Mouse (Mus musculus) midbrain, postnatal 0 days (tissue): ENCODE results near the gene Krt222. TPM values are rescaled to one million over a fixed set of nuclear protein-coding genes. Genes with fewer than 3 reads are reported as not detected.
"Not testable (repeated sequence)": the region's sequence is repeated elsewhere in the genome, so short reads cannot be mapped to it uniquely, and the experiment has no call there.

Experiments
- ATAC-seq: fragments of 200-750 bp; cut with Nextera tagmentation; 2 replicates; pipeline ENCODE4 v1.8.0; 2017; ENCODE audit warnings: moderate number of reproducible peaks, mild to moderate bottlenecking, moderate TSS enrichment, moderate library complexity; ENCODE audit not compliant: low FRiP score
- DNase-seq: peaks from one replicate; pipeline ENCODE4 v3.0.0-alpha.2; 2015; ENCODE audit warnings: low spot score
- H3K27ac ChIP-seq: fragments of 300-500 bp; sonication (generic); 2 replicates; pipeline ENCODE4 v1.5.1; 2014; ENCODE audit warnings: low read depth, mild to moderate bottlenecking, low read length, mixed read lengths
- H3K27me3 ChIP-seq: fragments of 300-500 bp; sonication (generic); 2 replicates; pipeline ENCODE4 v1.6.1; 2014; ENCODE audit warnings: low read length, control low read depth, mixed read lengths; ENCODE audit not compliant: insufficient read depth
- H3K36me3 ChIP-seq: fragments of 300-500 bp; sonication (generic); 2 replicates; pipeline ENCODE4 v1.6.1; 2014; ENCODE audit warnings: low read length, control low read depth, mixed read lengths; ENCODE audit not compliant: insufficient read depth
- H3K4me1 ChIP-seq: fragments of 300-500 bp; sonication (generic); 2 replicates; pipeline ENCODE4 v1.6.1; 2014; ENCODE audit warnings: mild to moderate bottlenecking, control low read depth, antibody characterized with exemption, low read length, mixed read lengths; ENCODE audit not compliant: insufficient read depth
- H3K4me2 ChIP-seq: fragments of 300-500 bp; sonication (generic); 2 replicates; pipeline ENCODE4 v1.6.1; 2014; ENCODE audit warnings: low read depth, mild to moderate bottlenecking, low read length, mixed read lengths; ENCODE audit not compliant: poor library complexity, severe bottlenecking
- H3K4me3 ChIP-seq: fragments of 300-500 bp; sonication (generic); 2 replicates; pipeline ENCODE4 v1.5.1; 2014; ENCODE audit warnings: low read depth, mild to moderate bottlenecking, low read length, moderate library complexity
- H3K9ac ChIP-seq: fragments of 300-500 bp; sonication (generic); replicated peaks from 2 replicates; pipeline ENCODE4 v1.6.1; 2014; ENCODE audit warnings: mild to moderate bottlenecking, low read length, moderate library complexity, mixed read lengths; ENCODE audit not compliant: poor library complexity, severe bottlenecking
- H3K9me3 ChIP-seq: fragments of 300-500 bp; sonication (generic); 2 replicates; pipeline ENCODE4 v1.6.1; 2016; ENCODE audit warnings: low read length, control low read depth
- CTCF ChIP-seq: IDR thresholded peaks from 2 replicates; pipeline ENCODE4 v1.5.1; 2016; ENCODE audit warnings: antibody characterized with exemption, mild to moderate bottlenecking
- WGBS: fragments of 180-500 bp; shearing (Covaris S2); extraction: QIAGEN DNeasy Blood & Tissue Kit; methylation state at CpG from one replicate; pipeline ENCODE4 v1.1.7; 2014; 5-methylcytosine and 5-hydroxymethylcytosine counted together
- polyA plus RNA-seq: library from polyadenylated mRNA; unstranded; fragments of >200 nt; fragmentation: Nextera tagmentation; extraction: Ambion mirVana; gene quantifications from 2 replicates; pipeline ENCODE4 v1.2.1, GENCODE M21; 2015
- total RNA-seq: library from RNA; depleted of rRNA; stranded (reverse); fragments of >200 nt; gene quantifications from 2 replicates; pipeline ENCODE4 v1.2.3, GENCODE M21; 2014

The Krt222 gene
- total and polyA plus RNA-seq, 2 experiments from 2014 or later = 11.6 to 13.6 TPM

GRCm38 (mm10) chr11:99249115-99249514 is 5.2 kb upstream of the Krt222 start:
- WGBS = 58% methylated on average over 4 of the region's 4 CpGs
- no peak overlapping the region for H3K4me2 ChIP-seq
- H3K4me1 ChIP-seq = no peaks in the 10 kb centered on the region
- DNase-seq = peak; percentile 42
- no peaks in the 10 kb centered on the region for H3K27me3 ChIP-seq
- H3K9ac ChIP-seq = no peak overlapping the region
- no peaks in the 10 kb centered on the region for H3K36me3 ChIP-seq
- ATAC-seq = no peak
- TF ChIP-seq CTCF = peak; percentile 61
- no peak overlapping the region for H3K4me3 ChIP-seq
- H3K9me3 ChIP-seq = no peaks in the 10 kb centered on the region
- H3K27ac ChIP-seq = no peak overlapping the region

- TF ChIP-seq CTCF = no peak
- WGBS = 91% methylated on average over 4 of the region's 4 CpGs
- Histone ChIP-seq H3K4me2 (no peak overlapping the region), H3K36me3 (no peaks in the 10 kb centered on the region), H3K9ac (no peak overlapping the region), H3K27me3 (no peaks in the 10 kb centered on the region), H3K4me1 (no peaks in the 10 kb centered on the region), H3K27ac (no peak overlapping the region), H3K4me3 (no peak overlapping the region), H3K9me3 (no peaks in the 10 kb centered on the region)
- ATAC-seq = no peak
- DNase-seq = no peak
Measured at GRCm38 (mm10) chr11:99247916-99248315, 4.0 kb upstream of the Krt222 start.

- WGBS = 44% methylated on average over 3 of the region's 3 CpGs
- peak overlapping the region; percentile 58; the same call in 1 of the 2 replicates for H3K4me2 ChIP-seq
- H3K9ac ChIP-seq, DNase-seq, H3K9me3 ChIP-seq, ATAC-seq, H3K36me3 ChIP-seq, H3K4me1 ChIP-seq, H3K27me3 ChIP-seq: not testable (repeated sequence)
- H3K27ac ChIP-seq = peak overlapping the region; percentile 74; the same call in 1 of the 2 replicates
- peak overlapping the region; percentile 34; the same call in 1 of the 2 replicates for H3K4me3 ChIP-seq
- peak; percentile 46 for TF ChIP-seq CTCF
Measured at GRCm38 (mm10) chr11:99244519-99244918, 634 bp upstream of the Krt222 start.

- Histone ChIP-seq H3K27ac (peak overlapping the region; percentile 74), H3K4me1 (no peaks in the 10 kb centered on the region), H3K36me3 (no peaks in the 10 kb centered on the region), H3K9me3 (no peaks in the 10 kb centered on the region), H3K27me3 (no peaks in the 10 kb centered on the region), H3K4me3 (peak overlapping the region; percentile 34), H3K9ac (peak overlapping the region; percentile 61), H3K4me2 (peak overlapping the region; percentile 58)
- ATAC-seq (no peak), DNase-seq (no peak)
- TF ChIP-seq CTCF = no peak
- 55% methylated on average over 3 of the region's 3 CpGs for WGBS
Measured at GRCm38 (mm10) chr11:99243200-99243819, 575 bp downstream of the Krt222 start.

- Histone ChIP-seq H3K9ac (no peak overlapping the region), H3K36me3 (no peaks in the 10 kb centered on the region), H3K4me1 (no peaks in the 10 kb centered on the region), H3K4me3 (no peak overlapping the region), H3K4me2 (no peak overlapping the region), H3K27ac (no peak overlapping the region), H3K9me3 (no peaks in the 10 kb centered on the region), H3K27me3 (no peaks in the 10 kb centered on the region)
- WGBS = 65% methylated on average over 5 of the region's 5 CpGs
- no peak for TF ChIP-seq CTCF
- no peak for ATAC-seq
- no peak for DNase-seq
Measured at GRCm38 (mm10) chr11:99242056-99242455, 1.8 kb downstream of the Krt222 start.

GRCm38 (mm10) chr11:99238468-99238867 is 5.4 kb downstream of the Krt222 start:
- no peak for DNase-seq
- no peak overlapping the region for H3K27ac ChIP-seq
- no peak overlapping the region for H3K4me2 ChIP-seq
- no peak overlapping the region for H3K9ac ChIP-seq
- no peaks in the 10 kb centered on the region for H3K9me3 ChIP-seq
- H3K4me1 ChIP-seq = no peaks in the 10 kb centered on the region
- no peak for ATAC-seq
- H3K36me3 ChIP-seq = peaks cover 3% of the 10 kb centered on the region; the same call in 1 of the 2 replicates
- no peak overlapping the region for H3K4me3 ChIP-seq
- no peaks in the 10 kb centered on the region for H3K27me3 ChIP-seq
- no peak for TF ChIP-seq CTCF
- 75% methylated on average over 14 of the region's 14 CpGs for WGBS
